Mouse (Mus musculus) MEL (cell line): ENCODE measurements at regions not wholly inside any gene's neighbourhood (a gene's known extent, or its start where the extent isn't known, plus 50 kb on each side); places are given as distances from the start of the nearest gene placed in this dataset.
A peak's percentile ranks its signal among the peaks of the same experiment; 100 is the strongest.

Source experiments
- DNase-seq: peaks from one replicate; pipeline ENCODE4 v3.0.0; 2011; ENCODE audit warnings: low read depth, low spot score
- H3K27ac ChIP-seq: 2 replicates; pipeline ENCODE4 v1.5.1; 2012; ENCODE audit warnings: low read depth, mild to moderate bottlenecking, control low read depth, low read length, moderate library complexity; ENCODE audit not compliant: control insufficient read depth
- H3K27me3 ChIP-seq, 2 experiments: fragments of 150-350 bp in 1 of 2; sonication (generic) in 1 of 2; 2 replicates each; pipeline ENCODE4 v1.6.1; 2012; ENCODE audit warnings: low read length in 2 of 2, mild to moderate bottlenecking in 2 of 2, improper control_type of control experiment in 1 of 2, moderate library complexity in 1 of 2; ENCODE audit not compliant: insufficient read depth in 2 of 2, control insufficient read depth in 1 of 2
- H3K36me3 ChIP-seq, 2 experiments: 2 replicates each; pipeline ENCODE4 v1.6.1; 2012 to 2014; ENCODE audit warnings: low read length in 2 of 2, improper control_type of control experiment in 1 of 2, inconsistent platforms in 1 of 2, mild to moderate bottlenecking in 1 of 2; ENCODE audit not compliant: insufficient read depth in 2 of 2, control insufficient read depth in 1 of 2
- H3K4me1 ChIP-seq, 2 experiments: fragments of 150-350 bp in 1 of 2; sonication (generic) in 1 of 2; 2 replicates each; pipeline ENCODE4 v1.6.1; 2012; ENCODE audit warnings: low read length in 2 of 2, improper control_type of control experiment in 1 of 2, mild to moderate bottlenecking in 1 of 2; ENCODE audit not compliant: insufficient read depth in 2 of 2, control insufficient read depth in 1 of 2
- H3K4me3 ChIP-seq, 2 experiments: fragments of 150-350 bp in 1 of 2; sonication (generic) in 1 of 2; 2 replicates each; pipeline ENCODE4 v1.5.1; 2012; ENCODE audit warnings: low read depth in 2 of 2, low read length in 2 of 2, mild to moderate bottlenecking in 2 of 2, moderate library complexity in 2 of 2, control low read depth in 1 of 2, improper control_type of control experiment in 1 of 2; ENCODE audit not compliant: control insufficient read depth in 1 of 2, insufficient read depth in 1 of 2
- H3K79me2 ChIP-seq: 2 replicates; pipeline ENCODE4 v1.6.1; 2012; ENCODE audit warnings: mild to moderate bottlenecking, low read length, moderate library complexity; ENCODE audit not compliant: control insufficient read depth, poor library complexity, insufficient read depth
- H3K9ac ChIP-seq: 2 replicates; pipeline ENCODE4 v1.6.1; 2012; ENCODE audit warnings: low read depth, mild to moderate bottlenecking, control low read depth, low read length, moderate library complexity; ENCODE audit not compliant: control insufficient read depth, poor library complexity, severe bottlenecking
- H3K9me3 ChIP-seq: fragments of 150-350 bp; sonication (generic); replicated peaks from 2 replicates; pipeline ENCODE4 v1.6.1; 2012; ENCODE audit warnings: mild to moderate bottlenecking, low read length, improper control_type of control experiment, moderate library complexity; ENCODE audit not compliant: insufficient read depth
- CHD1 ChIP-seq: IDR thresholded peaks from 2 replicates; pipeline ENCODE4 v1.6.1; 2012; ENCODE audit warnings: low read depth, mild to moderate bottlenecking, inconsistent platforms, low read length, improper control_type of control experiment
- CHD2 ChIP-seq: IDR thresholded peaks from 2 replicates; pipeline ENCODE4 v1.6.1; 2011; ENCODE audit warnings: low read length, improper control_type of control experiment
- CTCF ChIP-seq, 3 experiments: IDR thresholded peaks in 2 of 3; conservative IDR thresholded peaks in 1 of 3; 2 replicates each; pipeline ENCODE4 v1.5.1; 2011 to 2012; ENCODE audit warnings: low read length in 3 of 3, low read depth in 2 of 3, mild to moderate bottlenecking in 2 of 3, improper control_type of control experiment in 1 of 3, inconsistent platforms in 1 of 3, mixed read lengths in 1 of 3, moderate library complexity in 1 of 3; ENCODE audit not compliant: control insufficient read depth in 1 of 3, insufficient read depth in 1 of 3, poor library complexity in 1 of 3, severe bottlenecking in 1 of 3
- E2F4 ChIP-seq: IDR thresholded peaks from 2 replicates; pipeline ENCODE4 v1.6.1; 2011; ENCODE audit warnings: low read depth, low read length, improper control_type of control experiment, borderline replicate concordance
- ELF1 ChIP-seq: IDR thresholded peaks from 2 replicates; pipeline ENCODE4 v1.6.1; 2014; ENCODE audit warnings: low read depth, mild to moderate bottlenecking, inconsistent platforms, low read length, improper control_type of control experiment, moderate library complexity
- EP300 ChIP-seq, 2 experiments: IDR thresholded peaks; 2 replicates each; pipeline ENCODE4 v1.6.1; 2011; ENCODE audit warnings: improper control_type of control experiment in 2 of 2, low read length in 2 of 2, low read depth in 1 of 2, mild to moderate bottlenecking in 1 of 2
- ETS1 ChIP-seq: IDR thresholded peaks from 2 replicates; pipeline ENCODE4 v1.6.1; 2012; ENCODE audit warnings: low read depth, mild to moderate bottlenecking, inconsistent platforms, low read length, improper control_type of control experiment, moderate library complexity
- JUND ChIP-seq: IDR thresholded peaks from 2 replicates; pipeline ENCODE4 v1.6.1; 2011; ENCODE audit warnings: low read depth, mild to moderate bottlenecking, improper control_type of control experiment, low read length
- MAFK ChIP-seq: IDR thresholded peaks from 2 replicates; pipeline ENCODE4 v1.6.1; 2011; ENCODE audit warnings: low read depth, mild to moderate bottlenecking, low read length, improper control_type of control experiment, borderline replicate concordance
- MAX ChIP-seq: IDR thresholded peaks from 2 replicates; pipeline ENCODE4 v1.6.1; 2011; ENCODE audit warnings: low read length, improper control_type of control experiment
- MAZ ChIP-seq: IDR thresholded peaks from 2 replicates; pipeline ENCODE4 v1.6.1; 2012; ENCODE audit warnings: low read depth, mild to moderate bottlenecking, inconsistent platforms, low read length, improper control_type of control experiment
- MEF2A ChIP-seq: IDR thresholded peaks from 2 replicates; pipeline ENCODE4 v1.6.1; 2014; ENCODE audit warnings: low read depth, mild to moderate bottlenecking, inconsistent platforms, low read length, improper control_type of control experiment; ENCODE audit not compliant: poor library complexity, insufficient replicate concordance, severe bottlenecking; ENCODE audit errors: extremely low read depth
- MXI1 ChIP-seq: IDR thresholded peaks from 2 replicates; pipeline ENCODE4 v1.6.1; 2011; ENCODE audit warnings: mild to moderate bottlenecking, low read depth, low read length, improper control_type of control experiment
- MYC ChIP-seq: IDR thresholded peaks from 2 replicates; pipeline ENCODE4 v1.6.1; 2011; ENCODE audit warnings: low read depth, mild to moderate bottlenecking, low read length, improper control_type of control experiment, moderate library complexity
- POLR2AphosphoS2 ChIP-seq: IDR thresholded peaks from 2 replicates; pipeline ENCODE4 v1.6.1; 2011; ENCODE audit warnings: low read length, improper control_type of control experiment
- RCOR1 ChIP-seq: IDR thresholded peaks from 2 replicates; pipeline ENCODE4 v1.6.1; 2012; ENCODE audit warnings: low read depth, mild to moderate bottlenecking, inconsistent platforms, low read length, improper control_type of control experiment
- SMC3 ChIP-seq: IDR thresholded peaks from 2 replicates; pipeline ENCODE4 v1.6.1; 2011; ENCODE audit warnings: low read depth, low read length, improper control_type of control experiment
- TAL1 ChIP-seq: IDR thresholded peaks from 2 replicates; pipeline ENCODE4 v1.6.1; 2012; ENCODE audit warnings: mild to moderate bottlenecking, inconsistent platforms, low read length, moderate library complexity, mixed read lengths
- TBP ChIP-seq: IDR thresholded peaks from 2 replicates; pipeline ENCODE4 v1.8.0; 2011; ENCODE audit warnings: low read depth, low read length, improper control_type of control experiment
- TCF12 ChIP-seq: IDR thresholded peaks from 2 replicates; pipeline ENCODE4 v1.6.1; 2014; ENCODE audit warnings: low read depth, mild to moderate bottlenecking, inconsistent platforms, low read length, improper control_type of control experiment, moderate library complexity
- UBTF ChIP-seq: IDR thresholded peaks from 2 replicates; pipeline ENCODE4 v1.6.1; 2012; ENCODE audit warnings: low read depth, mild to moderate bottlenecking, inconsistent platforms, low read length, improper control_type of control experiment, moderate library complexity, borderline replicate concordance; ENCODE audit not compliant: insufficient read depth
- USF2 ChIP-seq, 2 experiments: IDR thresholded peaks; 2 replicates each; pipeline ENCODE4 v1.6.1; 2011 to 2012; ENCODE audit warnings: improper control_type of control experiment in 2 of 2, low read length in 2 of 2, borderline replicate concordance in 1 of 2, inconsistent platforms in 1 of 2, low read depth in 1 of 2, mild to moderate bottlenecking in 1 of 2; ENCODE audit not compliant: insufficient read depth in 1 of 2
- ZC3H11A ChIP-seq: IDR thresholded peaks from 2 replicates; pipeline ENCODE4 v1.6.1; 2012; ENCODE audit warnings: low read depth, mild to moderate bottlenecking, inconsistent platforms, low read length, improper control_type of control experiment
- ZNF384 ChIP-seq: IDR thresholded peaks from 2 replicates; pipeline ENCODE4 v1.6.1; 2012; ENCODE audit warnings: low read depth, mild to moderate bottlenecking, inconsistent platforms, low read length, improper control_type of control experiment

- no peak for TF ChIP-seq MXI1
- no peak for TF ChIP-seq SMC3
- TF ChIP-seq ZC3H11A, result no peak
- no peak for TF ChIP-seq ZNF384
- no peak for TF ChIP-seq MAFK
- no peak for TF ChIP-seq POLR2AphosphoS2
- TF ChIP-seq CTCF (IDR thresholded peaks at IDR 0.05 in 2 of 3, conservative IDR thresholded peaks at IDR 0.05 in 1 of 3; ENCODE audit: control insufficient read depth in 1 of 3, insufficient read depth in 1 of 3, low read depth in 2 of 3, low read length in 3 of 3, poor library complexity in 1 of 3, severe bottlenecking in 1 of 3), result no peak
- no peak for TF ChIP-seq ETS1
- no peak for TF ChIP-seq TAL1
- no peak for TF ChIP-seq E2F4
- no peak for TF ChIP-seq MEF2A
- TF ChIP-seq EP300 (IDR thresholded peaks at IDR 0.05; ENCODE audit: low read depth in 1 of 2, low read length in 2 of 2), result no peak
- no peak for TF ChIP-seq USF2 (IDR thresholded peaks at IDR 0.05; ENCODE audit: borderline replicate concordance in 1 of 2, insufficient read depth in 1 of 2, low read depth in 1 of 2, low read length in 2 of 2)
- TF ChIP-seq TCF12, result no peak
- no peak for TF ChIP-seq TBP
- TF ChIP-seq UBTF, result no peak
- TF ChIP-seq MYC, result no peak
- H3K4me1 ChIP-seq, result peaks cover 12 to 58% of the 10 kb centered on the region in 2 experiments
- no peak overlapping the region for H3K27ac ChIP-seq
- no peaks in the 10 kb centered on the region for H3K9me3 ChIP-seq
- H3K4me3 ChIP-seq, result no peak overlapping the region
- peak; percentile 62 for DNase-seq
- no peaks in the 10 kb centered on the region for H3K27me3 ChIP-seq
- peaks cover 0 to 63% of the 10 kb centered on the region in 2 experiments; a peak in 3 of 4 replicates for H3K36me3 ChIP-seq
- peaks cover 16% of the 10 kb centered on the region for H3K79me2 ChIP-seq
- H3K9ac ChIP-seq, result no peak overlapping the region
Observed at GRCm38 (mm10) chr5:91729868-91730267, 212.5 kb downstream of the Parm1 start.

DNA sequence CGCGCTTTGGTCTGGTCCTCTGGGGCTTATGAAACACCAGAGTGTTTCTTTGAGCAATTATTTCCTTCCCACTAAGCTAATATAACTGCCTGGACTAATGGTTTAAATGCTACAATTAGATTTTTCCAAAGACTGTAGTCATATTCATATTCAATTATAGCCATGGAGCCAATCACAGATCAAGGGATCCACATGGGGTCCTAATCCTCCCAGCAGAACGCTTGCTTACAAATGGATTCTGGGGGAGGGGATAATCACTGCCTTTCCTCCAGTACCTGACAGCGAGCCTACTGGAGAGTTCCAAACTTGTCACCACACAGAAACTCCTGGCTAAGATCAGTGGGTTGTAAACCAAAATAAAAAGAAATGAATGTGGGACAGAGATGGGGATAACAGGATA is 212.0 kb downstream of the Parm1 start:
- Histone ChIP-seq H3K27ac (no peak overlapping the region), H3K9ac (no peak overlapping the region), H3K36me3 (peaks cover 0 to 62% of the 10 kb centered on the region in 2 experiments; a peak in 3 of 4 replicates), H3K4me3 (no peak overlapping the region), H3K79me2 (peaks cover 16% of the 10 kb centered on the region), H3K4me1 (peaks cover 12 to 59% of the 10 kb centered on the region in 2 experiments), H3K9me3 (no peaks in the 10 kb centered on the region), H3K27me3 (no peaks in the 10 kb centered on the region)
- TF ChIP-seq RCOR1 (no peak), JUND (no peak), UBTF (no peak), ELF1 (no peak), E2F4 (no peak), TAL1 (no peak), USF2 (IDR thresholded peaks at IDR 0.05; ENCODE audit: borderline replicate concordance in 1 of 2, insufficient read depth in 1 of 2, low read depth in 1 of 2, low read length in 2 of 2) (no peak), MEF2A (no peak), CHD1 (no peak), TCF12 (no peak), EP300 (IDR thresholded peaks at IDR 0.05; ENCODE audit: low read depth in 1 of 2, low read length in 2 of 2) (no peak), ZC3H11A (no peak), MAZ (no peak), MAX (no peak), CTCF (IDR thresholded peaks at IDR 0.05 in 2 of 3, conservative IDR thresholded peaks at IDR 0.05 in 1 of 3; ENCODE audit: control insufficient read depth in 1 of 3, insufficient read depth in 1 of 3, low read depth in 2 of 3, low read length in 3 of 3, poor library complexity in 1 of 3, severe bottlenecking in 1 of 3) (no peak), CHD2 (no peak), ZNF384 (no peak)
- no peak for DNase-seq
